Mouse (Mus musculus): ENCODE results near the gene Cxadr. TPM values are rescaled to one million over a fixed set of nuclear protein-coding genes. Genes with fewer than 3 reads are reported as not detected.

The Cxadr gene
- polyA plus RNA-seq, 1 experiment from 2014 or later, result 35.9 TPM

DNA sequence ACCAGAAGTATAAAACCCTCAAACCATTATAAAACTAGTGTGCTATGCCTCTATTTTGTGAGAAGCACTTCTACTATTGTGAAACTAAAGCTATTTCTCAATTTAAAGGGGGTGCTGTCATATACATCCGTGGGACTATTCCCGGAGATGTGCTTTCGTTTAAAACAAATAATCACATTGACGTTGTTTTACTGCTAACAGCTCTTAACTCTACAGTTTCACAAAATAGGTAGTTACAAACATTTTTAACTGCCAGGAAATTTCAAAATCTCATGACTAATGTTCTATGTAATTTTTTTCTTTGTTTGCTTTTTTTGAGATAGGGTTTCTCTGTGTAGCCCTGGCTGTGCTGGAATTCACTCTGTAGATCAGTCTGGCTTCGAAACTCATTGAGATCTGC is 77.2 kb downstream of the Cxadr start:
- H3K27me3 ChIP-seq (replicated peaks; ENCODE audit: control insufficient read depth, insufficient read depth, low read length), result no peaks in the 10 kb centered on the region
- no peak overlapping the region for H3K27ac ChIP-seq (ENCODE audit: low read depth)
- WGBS, result 76% methylated on average over 5 of the region's 5 CpGs
- no peaks in the 10 kb centered on the region for H3K9me3 ChIP-seq (ENCODE audit: control insufficient read depth, low read length)
- ATAC-seq (replicated peaks; ENCODE audit: low FRiP score, low TSS enrichment, low read depth) (no peak), DNase-seq (ENCODE audit: low spot score) (no peak)
- H3K4me2 ChIP-seq (ENCODE audit: low read length), result no peak overlapping the region
- H3K36me3 ChIP-seq (ENCODE audit: control insufficient read depth, insufficient read depth, low read length), result no peaks in the 10 kb centered on the region
- peaks cover 8% of the 10 kb centered on the region for H3K4me1 ChIP-seq (replicated peaks; ENCODE audit: control insufficient read depth, insufficient read depth, low read length)
- no peak overlapping the region for H3K9ac ChIP-seq (ENCODE audit: low read length)
- no peak overlapping the region for H3K4me3 ChIP-seq (ENCODE audit: low read depth, low read length)

DNA sequence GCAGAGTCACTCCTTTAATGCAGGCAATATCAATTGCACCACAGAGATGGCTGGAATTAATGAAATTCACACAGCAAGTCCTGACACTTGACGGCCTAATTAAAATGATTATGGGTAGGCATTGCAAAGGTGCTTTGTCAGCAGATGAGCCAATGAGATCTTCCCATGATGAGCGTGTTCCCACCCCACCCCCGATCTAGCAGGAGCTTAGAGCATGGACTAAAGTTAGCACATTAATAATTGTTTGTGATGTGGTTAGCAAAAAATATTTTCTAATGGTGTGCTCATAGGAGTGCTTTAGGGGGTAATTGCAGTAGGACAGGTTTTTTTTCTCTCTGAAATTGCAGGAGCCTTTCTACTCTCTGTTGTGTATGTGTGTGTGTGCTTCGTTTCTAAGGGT is 87.8 kb downstream of the Cxadr start:
- H3K27me3 ChIP-seq (replicated peaks; ENCODE audit: control insufficient read depth, insufficient read depth, low read length), result no peaks in the 10 kb centered on the region
- DNase-seq (ENCODE audit: low spot score), result no peak
- no peaks in the 10 kb centered on the region for H3K9me3 ChIP-seq (ENCODE audit: control insufficient read depth, low read length)
- no peaks in the 10 kb centered on the region for H3K36me3 ChIP-seq (ENCODE audit: control insufficient read depth, insufficient read depth, low read length)
- ATAC-seq (replicated peaks; ENCODE audit: low FRiP score, low TSS enrichment, low read depth), result no peak
- no peaks in the 10 kb centered on the region for H3K4me1 ChIP-seq (replicated peaks; ENCODE audit: control insufficient read depth, insufficient read depth, low read length)
- H3K9ac ChIP-seq (ENCODE audit: low read length), result no peak overlapping the region
- WGBS, result 82% methylated on average over 4 of the region's 4 CpGs
- no peak overlapping the region for H3K27ac ChIP-seq (ENCODE audit: low read depth)
- H3K4me3 ChIP-seq (ENCODE audit: low read depth, low read length), result no peak overlapping the region
- no peak overlapping the region for H3K4me2 ChIP-seq (ENCODE audit: low read length)

DNA sequence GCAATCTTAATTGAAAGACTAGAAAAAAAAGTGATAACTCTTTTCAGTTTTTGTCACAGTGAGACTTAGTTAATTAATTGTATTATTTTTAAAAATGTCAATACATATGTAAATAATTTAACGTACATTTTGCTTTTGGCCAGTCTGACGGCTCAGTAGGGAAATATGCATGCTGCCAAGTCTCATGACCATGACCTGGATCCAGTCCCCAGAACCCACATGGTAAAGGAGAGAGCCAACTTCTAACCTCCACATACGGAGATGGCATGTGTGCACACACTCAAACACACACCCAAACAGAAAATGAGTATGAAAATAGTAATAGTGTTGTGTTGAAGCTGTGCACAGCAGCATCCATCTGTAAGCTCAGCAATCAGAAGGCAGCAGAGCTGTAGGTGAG is 88.7 kb downstream of the Cxadr start:
- Histone ChIP-seq H3K4me3 (ENCODE audit: low read depth, low read length) (no peak overlapping the region), H3K27me3 (replicated peaks; ENCODE audit: control insufficient read depth, insufficient read depth, low read length) (no peaks in the 10 kb centered on the region), H3K9ac (ENCODE audit: low read length) (no peak overlapping the region), H3K27ac (ENCODE audit: low read depth) (no peak overlapping the region), H3K9me3 (ENCODE audit: control insufficient read depth, low read length) (no peaks in the 10 kb centered on the region), H3K4me1 (replicated peaks; ENCODE audit: control insufficient read depth, insufficient read depth, low read length) (no peaks in the 10 kb centered on the region), H3K4me2 (ENCODE audit: low read length) (no peak overlapping the region), H3K36me3 (ENCODE audit: control insufficient read depth, insufficient read depth, low read length) (no peaks in the 10 kb centered on the region)
- WGBS, result 81% methylated on average over 3 of the region's 3 CpGs
- ATAC-seq (replicated peaks; ENCODE audit: low FRiP score, low TSS enrichment, low read depth) (no peak), DNase-seq (ENCODE audit: low spot score) (no peak)

DNA sequence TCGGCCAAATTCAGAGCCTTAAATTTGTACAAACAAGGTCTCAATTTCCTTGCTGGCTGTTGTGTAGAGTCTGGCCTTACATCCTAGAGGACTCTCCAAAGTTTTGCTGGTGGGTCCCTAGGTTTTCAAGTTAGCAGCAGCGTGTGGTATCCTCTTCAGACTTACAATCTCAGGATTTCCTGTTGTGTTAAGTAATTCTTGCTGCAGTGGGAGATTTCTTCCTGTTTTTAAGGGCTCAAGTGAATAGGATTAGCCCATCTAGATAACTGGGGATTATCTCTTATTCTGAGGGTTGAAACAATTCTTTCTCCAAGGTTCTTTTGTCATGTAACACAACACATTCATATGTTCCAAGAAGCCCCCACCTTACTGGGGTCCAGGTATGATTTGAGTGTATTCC is 90.1 kb downstream of the Cxadr start:
- no peak for DNase-seq (ENCODE audit: low spot score)
- 73% methylated on average over 2 of the region's 2 CpGs for WGBS
- H3K36me3 ChIP-seq (ENCODE audit: control insufficient read depth, insufficient read depth, low read length), result no peaks in the 10 kb centered on the region
- H3K4me1 ChIP-seq (replicated peaks; ENCODE audit: control insufficient read depth, insufficient read depth, low read length), result no peaks in the 10 kb centered on the region
- no peak overlapping the region for H3K4me3 ChIP-seq (ENCODE audit: low read depth, low read length)
- H3K9me3 ChIP-seq (ENCODE audit: control insufficient read depth, low read length), result no peaks in the 10 kb centered on the region
- no peak overlapping the region for H3K27ac ChIP-seq (ENCODE audit: low read depth)
- no peak for ATAC-seq (replicated peaks; ENCODE audit: low FRiP score, low TSS enrichment, low read depth)
- H3K4me2 ChIP-seq (ENCODE audit: low read length), result no peak overlapping the region
- no peak overlapping the region for H3K9ac ChIP-seq (ENCODE audit: low read length)
- H3K27me3 ChIP-seq (replicated peaks; ENCODE audit: control insufficient read depth, insufficient read depth, low read length), result no peaks in the 10 kb centered on the region

DNA sequence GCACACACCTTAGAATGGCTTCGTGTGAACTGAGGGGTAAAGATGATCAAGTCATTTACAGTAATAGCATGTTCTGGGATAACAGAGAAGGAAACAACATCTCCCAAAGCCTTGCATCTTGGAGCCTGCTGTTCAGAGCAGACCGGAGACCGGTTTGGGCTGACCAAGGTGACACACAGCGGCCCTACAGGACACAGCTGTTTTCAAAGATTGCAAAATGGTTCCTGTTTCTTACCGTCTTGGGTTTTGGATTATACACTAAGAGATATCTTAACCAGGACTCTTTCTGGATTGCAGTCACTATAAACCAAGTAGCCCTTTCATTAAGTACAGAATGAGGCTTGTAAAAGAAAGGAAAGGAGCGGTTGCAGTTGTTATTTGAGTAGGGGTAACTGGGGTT is 97.4 kb downstream of the Cxadr start:
- WGBS, result 88% methylated on average over 6 of the region's 6 CpGs
- H3K4me3 ChIP-seq (ENCODE audit: low read depth, low read length), result no peak overlapping the region
- no peaks in the 10 kb centered on the region for H3K27me3 ChIP-seq (replicated peaks; ENCODE audit: control insufficient read depth, insufficient read depth, low read length)
- no peak overlapping the region for H3K4me2 ChIP-seq (ENCODE audit: low read length)
- H3K9me3 ChIP-seq (ENCODE audit: control insufficient read depth, low read length), result no peaks in the 10 kb centered on the region
- no peaks in the 10 kb centered on the region for H3K4me1 ChIP-seq (replicated peaks; ENCODE audit: control insufficient read depth, insufficient read depth, low read length)
- DNase-seq (ENCODE audit: low spot score) (no peak), ATAC-seq (replicated peaks; ENCODE audit: low FRiP score, low TSS enrichment, low read depth) (no peak)
- H3K9ac ChIP-seq (ENCODE audit: low read length), result no peak overlapping the region
- no peak overlapping the region for H3K27ac ChIP-seq (ENCODE audit: low read depth)
- H3K36me3 ChIP-seq (ENCODE audit: control insufficient read depth, insufficient read depth, low read length), result no peaks in the 10 kb centered on the region

GRCm38 (mm10) chr16:78399423-78399822 is 98.1 kb downstream of the Cxadr start:
- Histone ChIP-seq H3K4me1 (replicated peaks; ENCODE audit: control insufficient read depth, insufficient read depth, low read length) (no peaks in the 10 kb centered on the region), H3K4me2 (ENCODE audit: low read length) (no peak overlapping the region), H3K9me3 (ENCODE audit: control insufficient read depth, low read length) (no peaks in the 10 kb centered on the region), H3K27ac (ENCODE audit: low read depth) (no peak overlapping the region), H3K36me3 (ENCODE audit: control insufficient read depth, insufficient read depth, low read length) (no peaks in the 10 kb centered on the region), H3K9ac (ENCODE audit: low read length) (no peak overlapping the region), H3K4me3 (ENCODE audit: low read depth, low read length) (no peak overlapping the region), H3K27me3 (replicated peaks; ENCODE audit: control insufficient read depth, insufficient read depth, low read length) (no peaks in the 10 kb centered on the region)
- DNase-seq (ENCODE audit: low spot score) (no peak), ATAC-seq (replicated peaks; ENCODE audit: low FRiP score, low TSS enrichment, low read depth) (no peak)
- 88% methylated on average over 3 of the region's 3 CpGs for WGBS

DNA sequence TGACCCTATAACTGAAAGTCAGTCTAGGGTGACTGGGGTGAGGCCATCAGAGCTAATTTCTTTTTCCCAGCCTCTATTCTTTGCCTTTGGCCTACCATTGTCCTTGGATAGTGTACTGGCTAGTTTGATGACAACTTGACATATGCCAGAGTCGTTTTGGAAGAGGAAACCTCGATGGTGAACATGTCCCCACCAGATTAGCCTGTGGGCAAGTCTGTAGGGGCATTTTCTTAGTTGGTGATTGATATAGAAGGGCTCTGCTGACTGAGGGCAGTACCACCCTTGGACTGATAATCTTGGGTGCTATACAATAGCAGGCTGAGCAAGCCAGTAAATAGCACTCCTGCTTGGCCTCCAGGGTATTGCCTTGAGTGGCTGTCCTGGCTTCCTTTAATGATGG is 101.0 kb downstream of the Cxadr start:
- Histone ChIP-seq H3K9ac (ENCODE audit: low read length) (no peak overlapping the region), H3K4me1 (replicated peaks; ENCODE audit: control insufficient read depth, insufficient read depth, low read length) (no peaks in the 10 kb centered on the region), H3K36me3 (ENCODE audit: control insufficient read depth, insufficient read depth, low read length) (no peaks in the 10 kb centered on the region), H3K9me3 (ENCODE audit: control insufficient read depth, low read length) (no peaks in the 10 kb centered on the region), H3K4me2 (ENCODE audit: low read length) (no peak overlapping the region), H3K27me3 (replicated peaks; ENCODE audit: control insufficient read depth, insufficient read depth, low read length) (no peaks in the 10 kb centered on the region), H3K4me3 (ENCODE audit: low read depth, low read length) (no peak overlapping the region), H3K27ac (ENCODE audit: low read depth) (no peak overlapping the region)
- 46% methylated on average over 2 of the region's 2 CpGs for WGBS
- ATAC-seq (replicated peaks; ENCODE audit: low FRiP score, low TSS enrichment, low read depth) (no peak), DNase-seq (ENCODE audit: low spot score) (no peak)

DNA sequence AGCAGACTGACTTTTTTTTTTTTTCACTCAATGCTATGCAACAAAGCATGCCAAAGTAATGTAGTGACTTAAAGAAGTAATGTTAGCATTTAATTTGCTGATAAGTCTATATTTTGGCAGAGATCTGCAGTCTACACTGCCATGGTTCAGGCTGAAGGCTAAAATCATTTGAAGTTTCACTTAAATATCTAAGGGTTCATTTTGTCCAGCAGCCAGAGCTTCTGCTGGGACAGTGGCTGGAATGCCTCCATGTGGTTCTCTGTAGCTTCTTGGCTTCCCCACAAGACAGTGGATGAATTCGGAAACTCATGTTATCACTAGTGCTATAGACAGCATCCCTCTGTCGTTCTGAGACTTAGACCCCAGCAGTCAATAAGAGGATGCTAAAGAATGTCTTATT is 105.4 kb downstream of the Cxadr start:
- H3K4me3 ChIP-seq (ENCODE audit: low read depth, low read length), result no peak overlapping the region
- H3K9me3 ChIP-seq (ENCODE audit: control insufficient read depth, low read length), result no peaks in the 10 kb centered on the region
- DNase-seq (ENCODE audit: low spot score), result no peak
- no peaks in the 10 kb centered on the region for H3K27me3 ChIP-seq (replicated peaks; ENCODE audit: control insufficient read depth, insufficient read depth, low read length)
- no peak for ATAC-seq (replicated peaks; ENCODE audit: low FRiP score, low TSS enrichment, low read depth)
- no peak overlapping the region for H3K4me2 ChIP-seq (ENCODE audit: low read length)
- 83% methylated on average over 2 of the region's 2 CpGs for WGBS
- no peaks in the 10 kb centered on the region for H3K4me1 ChIP-seq (replicated peaks; ENCODE audit: control insufficient read depth, insufficient read depth, low read length)
- no peak overlapping the region for H3K27ac ChIP-seq (ENCODE audit: low read depth)
- H3K9ac ChIP-seq (ENCODE audit: low read length), result no peak overlapping the region
- no peaks in the 10 kb centered on the region for H3K36me3 ChIP-seq (ENCODE audit: control insufficient read depth, insufficient read depth, low read length)

DNA sequence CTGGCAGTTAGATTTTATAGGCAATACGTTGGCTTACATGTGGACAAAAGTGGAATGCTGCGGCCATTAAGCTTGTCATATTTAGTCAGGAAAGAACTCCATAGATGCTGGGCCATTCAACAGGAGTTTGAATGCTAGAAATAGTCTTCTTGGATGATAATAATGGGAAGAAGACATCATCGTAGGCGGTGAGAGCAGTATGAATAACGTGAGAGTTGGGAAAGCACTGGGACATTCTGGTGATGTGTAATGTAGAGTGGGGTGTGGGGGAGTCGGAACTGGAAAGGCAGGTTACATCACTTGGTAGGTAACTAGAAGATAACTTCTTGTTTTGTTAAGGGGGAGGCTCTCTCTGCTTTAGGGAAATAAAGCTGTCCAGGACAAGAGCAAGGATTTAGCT is 106.6 kb downstream of the Cxadr start:
- Histone ChIP-seq H3K9ac (ENCODE audit: low read length) (no peak overlapping the region), H3K4me1 (replicated peaks; ENCODE audit: control insufficient read depth, insufficient read depth, low read length) (no peaks in the 10 kb centered on the region), H3K4me2 (ENCODE audit: low read length) (no peak overlapping the region), H3K9me3 (ENCODE audit: control insufficient read depth, low read length) (no peaks in the 10 kb centered on the region), H3K27me3 (replicated peaks; ENCODE audit: control insufficient read depth, insufficient read depth, low read length) (no peaks in the 10 kb centered on the region), H3K27ac (ENCODE audit: low read depth) (no peak overlapping the region), H3K36me3 (ENCODE audit: control insufficient read depth, insufficient read depth, low read length) (no peaks in the 10 kb centered on the region), H3K4me3 (ENCODE audit: low read depth, low read length) (no peak overlapping the region)
- ATAC-seq (replicated peaks; ENCODE audit: low FRiP score, low TSS enrichment, low read depth) (no peak), DNase-seq (ENCODE audit: low spot score) (no peak)
- WGBS, result 88% methylated on average over 6 of the region's 6 CpGs
